Mouse (Mus musculus): ENCODE data around the gene Tenm2. TPM values are rescaled to one million over a fixed set of nuclear protein-coding genes. Genes with fewer than 3 reads are reported as not detected.

Tenm2 gene
- polyA plus RNA-seq, 1 experiment from 2014 or later, result 18.3 TPM

DNA sequence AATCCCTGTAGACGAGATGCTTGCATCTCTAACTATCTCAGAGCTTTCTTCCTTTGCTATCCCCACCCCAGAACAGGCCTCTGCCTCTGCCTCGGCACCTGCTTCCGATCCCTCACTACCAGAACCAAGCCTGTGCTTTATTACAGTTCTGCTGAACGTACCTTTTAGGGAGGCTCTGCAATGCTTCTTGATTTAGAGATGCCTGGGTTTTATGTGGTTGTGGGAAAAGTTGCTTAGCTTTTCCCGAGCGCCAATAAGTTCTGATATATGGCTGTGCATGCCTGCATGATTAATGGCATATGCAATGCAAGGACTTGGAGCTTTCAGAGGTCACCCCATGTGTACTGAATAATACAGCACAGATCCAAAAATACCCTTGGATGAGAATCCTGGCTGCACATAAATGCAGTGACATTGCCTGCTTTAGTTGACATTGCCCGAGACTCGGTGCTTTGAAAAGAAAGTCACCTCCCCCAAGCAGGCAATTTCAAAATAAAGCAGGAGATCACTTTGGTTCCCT, 1114.3 kb downstream of the Tenm2 start:
- H3K4me2 ChIP-seq (replicated peaks), result peak overlapping the region; percentile 29; the same call in 1 of the 2 replicates
- H3K27me3 ChIP-seq, result no peaks in the 10 kb centered on the region
- 38% methylated on average over 8 of the region's 8 CpGs for WGBS
- no peaks in the 10 kb centered on the region for H3K9me3 ChIP-seq
- H3K27ac ChIP-seq (replicated peaks), result peak overlapping the region; percentile 70
- ATAC-seq (ENCODE audit: low FRiP score, low read depth), result peak; percentile 55; the same call in 1 of the 2 replicates
- no peaks in the 10 kb centered on the region for H3K36me3 ChIP-seq
- H3K4me3 ChIP-seq, result no peak overlapping the region
- no peak overlapping the region for H3K9ac ChIP-seq (replicated peaks)
- H3K4me1 ChIP-seq, result peaks cover 27% of the 10 kb centered on the region

DNA sequence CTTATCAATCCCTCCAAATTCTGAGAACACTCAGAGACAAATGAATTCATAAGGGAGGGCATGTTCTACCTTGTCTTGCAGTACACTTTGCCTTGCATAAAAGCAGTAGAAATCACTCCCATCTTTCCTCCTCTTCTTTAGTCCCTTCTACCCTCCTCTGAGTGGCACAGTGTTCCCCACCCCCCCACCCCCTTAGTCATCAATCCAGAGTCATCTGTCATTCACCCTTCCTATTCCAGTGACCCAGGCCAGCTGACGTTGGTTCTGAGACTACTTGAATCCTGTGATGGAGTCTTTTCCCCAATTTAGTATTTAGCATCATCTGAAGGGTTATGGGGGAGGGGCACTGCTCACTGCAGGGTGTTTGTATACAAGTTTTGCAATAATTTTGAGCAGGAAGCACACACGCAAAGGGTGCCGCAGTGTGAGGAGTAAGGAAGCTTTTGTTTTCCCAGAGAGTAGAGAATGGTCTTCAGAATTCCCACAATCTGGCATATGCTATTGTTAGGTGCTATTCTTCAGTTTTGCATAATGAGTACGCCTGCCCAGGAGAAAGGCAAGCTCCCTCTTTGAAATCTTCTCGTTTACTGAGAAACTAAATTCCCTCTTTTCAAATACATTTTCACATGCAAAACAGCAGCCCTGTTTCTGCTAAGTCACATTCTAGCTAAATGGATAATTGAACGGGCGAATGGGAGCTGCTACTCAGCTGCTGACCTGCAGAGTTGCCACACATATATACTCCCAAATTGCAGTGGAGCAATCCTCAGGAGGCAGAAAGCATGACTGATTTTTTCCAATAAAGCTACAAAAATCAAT, 1115.0 kb downstream of the Tenm2 start:
- 13% methylated on average over 7 of the region's 7 CpGs for WGBS
- peak; percentile 81 for ATAC-seq (ENCODE audit: low FRiP score, low read depth)
- peak overlapping the region; percentile 29; the same call in 1 of the 2 replicates for H3K4me2 ChIP-seq (replicated peaks)

DNA sequence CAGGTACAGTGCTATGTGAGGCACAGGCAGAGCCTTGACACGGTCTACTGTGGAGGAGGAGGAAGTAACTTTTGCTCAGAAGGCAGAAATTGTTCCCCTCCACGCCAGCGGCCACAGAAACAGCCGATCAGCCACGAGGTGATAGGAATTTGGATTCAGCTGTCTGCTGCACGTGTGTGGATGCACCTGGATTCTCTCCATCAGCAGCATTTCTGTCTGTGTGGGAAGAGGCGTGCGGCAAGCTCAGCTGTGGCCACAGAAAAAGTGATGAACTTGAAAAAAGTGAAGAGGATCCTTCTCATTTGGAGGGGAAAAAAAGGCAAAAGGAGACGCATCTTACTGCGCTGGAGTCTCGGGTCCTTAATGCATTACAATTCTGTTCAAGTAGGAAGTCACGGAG, 1122.4 kb downstream of the Tenm2 start:
- no peak overlapping the region for H3K4me2 ChIP-seq (replicated peaks)
- no peak for ATAC-seq (ENCODE audit: low FRiP score, low read depth)
- H3K27ac ChIP-seq (replicated peaks), result no peak overlapping the region
- WGBS, result 84% methylated on average over 12 of the region's 12 CpGs
- H3K4me3 ChIP-seq, result no peak overlapping the region
- H3K9me3 ChIP-seq, result no peaks in the 10 kb centered on the region
- H3K36me3 ChIP-seq, result no peaks in the 10 kb centered on the region
- no peak overlapping the region for H3K9ac ChIP-seq (replicated peaks)
- peaks cover 24% of the 10 kb centered on the region for H3K4me1 ChIP-seq
- peaks cover 11% of the 10 kb centered on the region; the same call in 1 of the 2 replicates for H3K27me3 ChIP-seq

More for the DNA sequence above, 1115.0 kb downstream of the Tenm2 start:
- Histone ChIP-seq H3K9me3 (no peaks in the 10 kb centered on the region), H3K27me3 (no peaks in the 10 kb centered on the region), H3K36me3 (no peaks in the 10 kb centered on the region), H3K27ac (replicated peaks) (peak overlapping the region; percentile 70), H3K9ac (replicated peaks) (no peak overlapping the region), H3K4me3 (no peak overlapping the region), H3K4me1 (peaks cover 27% of the 10 kb centered on the region)

DNA sequence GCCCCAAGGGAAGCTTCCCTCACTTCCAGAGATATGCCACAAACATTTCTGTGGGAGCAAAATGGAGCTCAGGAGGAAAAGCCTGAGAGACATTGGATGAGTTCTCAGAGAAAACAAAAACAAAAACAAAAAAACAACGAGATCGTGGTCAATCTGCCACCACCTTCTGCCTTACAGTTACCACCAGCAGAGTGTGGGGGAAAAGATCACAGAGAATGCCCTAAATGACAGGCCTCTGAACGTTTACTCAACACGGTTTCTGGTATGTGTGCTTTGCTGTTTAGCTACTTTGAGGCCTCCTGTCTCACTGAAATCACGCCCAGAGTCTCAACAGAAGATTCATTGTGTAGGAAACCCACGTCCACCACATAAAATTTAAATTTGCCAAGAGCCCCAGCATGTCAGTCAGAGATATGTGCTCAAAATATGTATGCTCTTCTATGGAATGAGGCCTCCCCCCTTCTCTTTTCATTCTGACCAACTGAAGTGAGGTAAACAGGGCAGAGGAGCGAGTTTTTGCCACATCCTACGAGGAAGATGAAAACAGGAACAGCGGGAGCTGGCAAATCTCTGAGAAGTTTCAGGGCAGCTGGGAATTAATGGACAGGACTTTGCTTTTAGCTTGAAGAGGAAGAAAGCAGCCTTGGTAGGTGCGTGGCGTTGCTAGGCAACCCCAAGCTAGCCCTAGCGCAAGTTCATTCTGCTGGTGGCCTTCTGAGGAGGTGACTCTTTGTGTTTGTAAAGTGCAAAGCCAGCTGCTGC, 1126.6 kb downstream of the Tenm2 start:
- peak overlapping the region; percentile 22; the same call in 1 of the 2 replicates for H3K4me2 ChIP-seq (replicated peaks)
- 19% methylated on average over 12 of the region's 12 CpGs for WGBS
- no peaks in the 10 kb centered on the region for H3K36me3 ChIP-seq
- peak overlapping the region; percentile 69 for H3K27ac ChIP-seq (replicated peaks)
- no peak overlapping the region for H3K4me3 ChIP-seq
- peak; percentile 71 for ATAC-seq (ENCODE audit: low FRiP score, low read depth)
- no peak overlapping the region for H3K9ac ChIP-seq (replicated peaks)
- H3K4me1 ChIP-seq, result peaks cover 42% of the 10 kb centered on the region
- H3K27me3 ChIP-seq, result peaks cover 11% of the 10 kb centered on the region; the same call in 1 of the 2 replicates
- no peaks in the 10 kb centered on the region for H3K9me3 ChIP-seq

DNA sequence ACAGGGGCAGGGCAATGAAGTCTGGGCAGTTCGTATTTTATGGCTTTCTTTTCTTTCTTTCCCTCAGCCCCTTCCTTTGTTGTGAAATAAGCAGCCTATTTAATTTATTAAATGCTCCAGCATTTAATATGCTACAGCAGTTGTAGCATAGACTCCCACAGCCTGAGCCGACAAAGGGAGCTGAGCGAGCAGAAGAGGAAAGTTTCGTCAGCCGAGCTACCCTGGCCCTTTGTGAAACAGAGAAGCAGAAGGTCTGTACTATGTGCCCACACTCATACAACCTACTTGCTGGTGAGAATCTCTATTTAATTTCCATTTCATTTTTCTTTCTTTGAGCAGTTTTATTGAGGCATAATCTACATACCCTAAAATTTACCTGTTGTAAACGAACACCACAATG, 1127.9 kb downstream of the Tenm2 start:
- Histone ChIP-seq H3K4me2 (replicated peaks) (no peak overlapping the region), H3K4me1 (peaks cover 47% of the 10 kb centered on the region), H3K36me3 (no peaks in the 10 kb centered on the region), H3K9me3 (no peaks in the 10 kb centered on the region), H3K27ac (replicated peaks) (no peak overlapping the region), H3K27me3 (peaks cover 5% of the 10 kb centered on the region; the same call in 1 of the 2 replicates), H3K9ac (replicated peaks) (no peak overlapping the region), H3K4me3 (no peak overlapping the region)
- ATAC-seq (ENCODE audit: low FRiP score, low read depth), result no peak
- WGBS, result 62% methylated on average over 6 of the region's 6 CpGs

DNA sequence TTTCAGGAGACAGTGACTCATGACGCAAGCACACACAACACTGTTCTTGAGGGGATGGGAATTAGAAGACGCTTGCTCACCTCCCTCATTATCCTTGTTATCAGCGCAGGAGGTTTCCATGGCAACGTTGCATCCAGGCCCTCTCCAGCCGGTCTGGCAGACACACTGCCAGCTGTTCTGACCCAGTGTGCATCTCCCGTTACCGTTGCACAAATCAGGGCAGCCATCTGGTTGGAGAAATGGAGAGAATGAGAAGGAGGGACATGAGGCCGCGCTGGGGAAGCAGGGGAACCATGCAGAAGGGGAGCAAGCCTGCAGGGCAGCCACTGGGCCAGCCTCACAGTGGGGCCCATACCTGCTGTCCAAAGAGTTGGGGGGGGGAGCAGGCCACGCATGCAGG, 1129.1 kb downstream of the Tenm2 start:
- 19% methylated on average over 10 of the region's 10 CpGs for WGBS

DNA sequence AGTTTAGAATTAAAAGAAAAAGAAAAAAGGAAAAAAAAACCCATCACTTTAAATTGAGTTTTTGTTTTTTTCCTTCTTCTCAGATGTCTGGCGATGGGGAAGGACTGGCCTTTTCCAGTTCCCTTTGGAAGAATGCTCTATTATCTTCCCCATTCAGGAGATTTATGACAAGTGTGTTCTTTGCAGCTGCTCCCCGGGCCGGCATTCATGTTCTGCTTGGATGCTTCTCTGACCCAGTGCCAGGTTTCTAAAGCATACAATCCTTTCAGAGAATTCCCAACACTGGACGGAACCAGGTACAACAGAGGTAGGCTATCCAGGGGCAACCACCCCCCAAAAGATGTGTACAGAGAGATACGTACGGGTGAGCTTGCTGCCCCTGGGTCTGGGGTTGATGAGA, 1132.2 kb downstream of the Tenm2 start:
- Histone ChIP-seq H3K4me3 (no peak overlapping the region), H3K27ac (replicated peaks) (no peak overlapping the region), H3K4me2 (replicated peaks) (no peak overlapping the region), H3K9me3 (no peaks in the 10 kb centered on the region), H3K9ac (replicated peaks) (no peak overlapping the region), H3K27me3 (no peaks in the 10 kb centered on the region), H3K36me3 (peaks cover 3% of the 10 kb centered on the region; the same call in 1 of the 2 replicates), H3K4me1 (peaks cover 30% of the 10 kb centered on the region)
- WGBS, result 43% methylated on average over 6 of the region's 6 CpGs
- ATAC-seq (ENCODE audit: low FRiP score, low read depth), result no peak

More for the DNA sequence above, 1129.1 kb downstream of the Tenm2 start:
- ATAC-seq (ENCODE audit: low FRiP score, low read depth), result peak; percentile 73
- peak overlapping the region; percentile 83 for H3K27ac ChIP-seq (replicated peaks)
- H3K4me3 ChIP-seq, result no peak overlapping the region
- H3K4me1 ChIP-seq, result peaks cover 47% of the 10 kb centered on the region
- H3K9me3 ChIP-seq, result no peaks in the 10 kb centered on the region
- peaks cover 2% of the 10 kb centered on the region; the same call in 1 of the 2 replicates for H3K36me3 ChIP-seq
- no peaks in the 10 kb centered on the region for H3K27me3 ChIP-seq
- peak overlapping the region; percentile 17; the same call in 1 of the 2 replicates for H3K4me2 ChIP-seq (replicated peaks)
- H3K9ac ChIP-seq (replicated peaks), result no peak overlapping the region

DNA sequence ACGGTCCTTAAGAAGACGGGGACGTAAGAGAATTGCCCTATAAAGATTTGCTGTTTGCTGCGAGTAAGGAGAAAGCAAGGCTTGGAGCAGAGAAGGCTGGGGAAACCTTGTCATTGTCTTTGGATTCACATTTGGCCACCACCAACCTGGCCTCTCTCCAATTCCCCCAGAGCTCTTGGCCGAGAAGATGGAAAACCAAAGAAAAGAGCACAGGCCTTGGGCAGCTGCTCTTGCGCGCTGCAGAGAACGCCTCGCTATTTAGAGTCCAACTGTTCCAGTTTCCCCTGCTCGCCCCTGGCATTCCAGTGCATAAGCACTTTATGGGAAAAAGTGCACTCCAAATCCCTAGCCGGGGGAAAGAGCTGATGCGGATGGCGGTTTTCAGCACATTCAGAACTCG, 1139.5 kb downstream of the Tenm2 start:
- Histone ChIP-seq H3K4me2 (replicated peaks) (no peak overlapping the region), H3K36me3 (0 out of 2 replicates have a peak, but pooled peaks cover 3% of the 10 kb centered on the region), H3K27ac (replicated peaks) (no peak overlapping the region), H3K9ac (replicated peaks) (no peak overlapping the region), H3K9me3 (no peaks in the 10 kb centered on the region), H3K27me3 (no peaks in the 10 kb centered on the region), H3K4me3 (no peak overlapping the region), H3K4me1 (no peaks in the 10 kb centered on the region; the same call in 1 of the 2 replicates)
- ATAC-seq (ENCODE audit: low FRiP score, low read depth), result no peak
- WGBS, result 89% methylated on average over 14 of the region's 14 CpGs

DNA sequence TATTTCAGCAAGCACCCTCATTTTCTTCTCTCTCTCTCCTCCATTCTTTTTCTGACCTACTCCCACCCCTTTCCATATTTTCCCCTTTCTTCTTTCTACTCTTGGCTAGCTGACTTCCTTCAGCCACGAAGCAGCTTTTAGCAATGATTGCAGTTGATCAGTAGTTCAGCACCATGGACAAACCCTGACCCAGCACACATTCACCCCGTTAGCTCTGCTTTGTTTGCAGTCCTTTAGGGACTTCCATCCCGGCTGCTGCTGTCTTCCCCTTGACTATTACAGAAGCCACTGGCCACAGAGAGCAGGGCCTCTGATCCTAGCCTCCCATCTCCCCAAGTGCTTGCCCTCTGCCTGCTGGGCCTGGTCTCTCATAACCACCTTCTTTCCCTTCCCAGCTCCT, 1145.6 kb downstream of the Tenm2 start:
- Histone ChIP-seq H3K27me3 (peaks cover 37% of the 10 kb centered on the region), H3K9ac (replicated peaks) (no peak overlapping the region), H3K36me3 (0 out of 2 replicates have a peak, but pooled peaks cover 3% of the 10 kb centered on the region), H3K4me2 (replicated peaks) (no peak overlapping the region), H3K4me1 (no peaks in the 10 kb centered on the region; the same call in 1 of the 2 replicates), H3K9me3 (no peaks in the 10 kb centered on the region), H3K27ac (replicated peaks) (no peak overlapping the region), H3K4me3 (no peak overlapping the region)
- WGBS, result 12% methylated on average over 3 of the region's 3 CpGs
- no peak for ATAC-seq (ENCODE audit: low FRiP score, low read depth)

DNA sequence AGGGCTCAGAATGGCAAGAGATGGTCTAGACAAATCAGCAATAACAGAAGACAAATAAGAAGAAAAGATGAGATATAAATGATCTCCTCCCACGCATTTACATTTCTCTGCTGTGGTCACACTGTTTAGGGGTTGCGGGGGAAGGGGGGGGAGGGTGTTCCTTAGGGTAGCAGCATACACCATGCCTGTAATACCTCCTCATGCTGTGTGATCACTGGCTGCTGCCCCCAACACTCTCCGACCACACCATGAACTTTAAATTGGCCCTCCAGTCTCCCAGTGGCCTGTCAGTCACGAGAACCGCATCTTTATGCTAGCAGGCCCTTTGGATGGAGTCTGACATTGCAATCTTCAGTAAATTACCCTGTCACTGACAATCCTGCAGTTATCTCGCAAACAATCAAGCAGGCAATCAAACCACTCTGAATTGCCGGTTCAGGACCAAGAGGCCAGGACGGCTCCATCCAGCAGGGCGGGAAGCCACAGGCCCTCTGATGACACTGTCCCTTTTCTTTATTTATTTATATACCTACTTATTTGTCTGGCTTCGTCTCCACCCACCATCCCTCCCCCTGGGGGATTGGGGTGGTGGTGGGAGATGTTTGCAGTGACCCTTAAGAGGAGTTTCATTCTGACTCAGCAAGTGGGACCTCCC, 1154.2 kb downstream of the Tenm2 start:
- ATAC-seq (ENCODE audit: low FRiP score, low read depth), result peak; percentile 49; the same call in 1 of the 2 replicates
- 56% methylated on average over 10 of the region's 10 CpGs for WGBS
- Histone ChIP-seq H3K36me3 (no peaks in the 10 kb centered on the region), H3K4me3 (no peak overlapping the region), H3K27ac (replicated peaks) (no peak overlapping the region), H3K27me3 (peaks cover 18% of the 10 kb centered on the region), H3K4me1 (peaks cover 20% of the 10 kb centered on the region), H3K9ac (replicated peaks) (no peak overlapping the region), H3K4me2 (replicated peaks) (no peak overlapping the region), H3K9me3 (no peaks in the 10 kb centered on the region)

DNA sequence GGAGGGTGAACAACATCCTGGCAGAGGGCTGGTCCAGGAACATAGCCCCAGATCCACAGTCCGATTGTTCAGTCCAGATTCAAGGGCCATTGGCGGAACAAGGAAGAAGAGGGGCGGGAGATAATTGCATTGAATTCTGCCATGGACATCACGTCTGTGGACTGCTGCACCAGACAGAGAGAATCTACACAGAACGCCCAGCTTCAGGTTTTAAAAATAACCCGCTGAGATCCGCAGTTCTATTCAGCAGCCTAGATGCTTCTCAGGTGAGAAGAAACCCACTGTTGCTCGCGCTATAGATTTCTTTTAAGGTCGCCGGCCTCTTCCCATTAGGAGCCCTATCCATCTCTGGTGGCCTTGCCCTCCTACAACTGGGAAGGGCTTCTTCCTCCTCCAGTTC, 1155.0 kb downstream of the Tenm2 start:
- 0 out of 2 replicates have a peak overlapping the region, but pooled peaks have one; percentile 4 for H3K27ac ChIP-seq (replicated peaks)

More for the DNA sequence above, 1155.0 kb downstream of the Tenm2 start:
- H3K9me3 ChIP-seq, result no peaks in the 10 kb centered on the region
- H3K9ac ChIP-seq (replicated peaks), result no peak overlapping the region
- ATAC-seq (ENCODE audit: low FRiP score, low read depth), result no peak
- H3K4me1 ChIP-seq, result peaks cover 20% of the 10 kb centered on the region
- H3K4me3 ChIP-seq, result no peak overlapping the region
- 69% methylated on average over 11 of the region's 11 CpGs for WGBS
- H3K4me2 ChIP-seq (replicated peaks), result no peak overlapping the region
- no peaks in the 10 kb centered on the region for H3K36me3 ChIP-seq
- H3K27me3 ChIP-seq, result peaks cover 11% of the 10 kb centered on the region; the same call in 1 of the 2 replicates
